Mouse (Mus musculus): ENCODE results near the gene Lrr1. TPM values are rescaled to one million over a fixed set of nuclear protein-coding genes. Genes with fewer than 3 reads are reported as not detected.

Gene Lrr1
- total RNA-seq, 2 experiments from 2014 or later: not detected

- no peak for DNase-seq
Observed at GRCm38 (mm10) chr12:69198985-69199384, 30.4 kb downstream of the Lrr1 start.

- DNase-seq: no peak
Observed at GRCm38 (mm10) chr12:69204052-69204833, 35.6 kb downstream of the Lrr1 start, which contains the start of gene Gm49384. TSS of gene Gm49384 (minus strand) at chr12:69204267.

- no peak for DNase-seq
Observed at GRCm38 (mm10) chr12:69207396-69207795, 38.8 kb downstream of the Lrr1 start.

- no peak for DNase-seq
Observed at GRCm38 (mm10) chr12:69207926-69208325, 39.3 kb downstream of the Lrr1 start.

- no peak for DNase-seq
Observed at GRCm38 (mm10) chr12:69208520-69208919, 39.9 kb downstream of the Lrr1 start.

GRCm38 (mm10) chr12:69210056-69210979 lies 41.7 kb downstream of the Lrr1 start:
- DNase-seq: peak in 1 of 2 experiments; percentile 25

GRCm38 (mm10) chr12:69211057-69211456 lies 42.4 kb downstream of the Lrr1 start:
- peak in 1 of 2 experiments; percentile 31 for DNase-seq

GRCm38 (mm10) chr12:69213186-69213777 lies 44.7 kb downstream of the Lrr1 start:
- no peak for DNase-seq

GRCm38 (mm10) chr12:69214393-69214792 lies 45.8 kb downstream of the Lrr1 start:
- no peak for DNase-seq

GRCm38 (mm10) chr12:69215000-69215785 lies 46.6 kb downstream of the Lrr1 start:
- DNase-seq: peak; percentile 73 to 86

GRCm38 (mm10) chr12:69216587-69216986 lies 48.0 kb downstream of the Lrr1 start:
- DNase-seq: no peak

- DNase-seq: no peak
Observed at GRCm38 (mm10) chr12:69220613-69221277, 52.1 kb downstream of the Lrr1 start.

GRCm38 (mm10) chr12:69227776-69228466 lies 59.3 kb downstream of the Lrr1 start, which contains the start of gene Pole2:
TSS of gene Pole2 (minus strand) at chr12:69228195.
- DNase-seq: peak; percentile 91 to 96

Small RNA genes within 50 kb of the gene (microRNA-seq; reads per million reads assigned to microRNA genes)
- gene Gm47287 (0 reads per million in 2 experiments), gene Gm47295 (1.1 to 1.9 reads per million in 2 experiments)

Other genes starting within 250 kb of the Lrr1 start
- 1,000 to 10,000 TPM; 1,202 to 1,485 TPM for gene Rps29, start 9.6 kb upstream of the Lrr1 start, total RNA-seq (2021)
- 100 to 1,000 TPM; 219 to 228 TPM for gene Rpl36al, start 15.3 kb downstream of the Lrr1 start, total RNA-seq (2021)
- 10 to 100 TPM; 18.6 to 20.2 TPM for gene Mgat2, start 15.3 kb downstream of the Lrr1 start, total RNA-seq (2021)
- 1 to 10 TPM; 2.8 to 3.1 TPM for gene Gm49383, start 28.3 kb downstream of the Lrr1 start, total RNA-seq (2021)
- gene Dnaaf2, start 29.6 kb downstream of the Lrr1 start, total RNA-seq (2021): under 1 TPM; 0.57 to 0.65 TPM
- 1 to 10 TPM; 1.7 to 2.5 TPM for gene Gm49384, start 35.5 kb downstream of the Lrr1 start, total RNA-seq (2021)
- gene Pole2, start 59.4 kb downstream of the Lrr1 start, total RNA-seq (2021): under 1 TPM; 0.37 to 0.49 TPM
- 10 to 100 TPM; 42.1 TPM for gene Klhdc1, start 72.4 kb downstream of the Lrr1 start, total RNA-seq (2021)
- 100 to 1,000 TPM; 106 to 120 TPM for gene Klhdc2, start 127.9 kb downstream of the Lrr1 start, total RNA-seq (2021)
- gene Nemf, start 188.4 kb downstream of the Lrr1 start, total RNA-seq (2021): 10 to 100 TPM; 22.8 to 23.2 TPM
- gene Arf6, start 203.3 kb downstream of the Lrr1 start, total RNA-seq (2021): 10 to 100 TPM; 36.6 to 38.1 TPM
- gene Gm9887, start 203.6 kb downstream of the Lrr1 start, total RNA-seq (2021): under 1 TPM; 0.49 to 0.77 TPM

Data from heart, adult 18-20 months (tissue).